Mouse (Mus musculus) heart, adult 2 months (tissue): ENCODE data around the gene Adh4.

Source experiments
- CTCF ChIP-seq: fragments of 200-600 bp; IDR thresholded peaks from 2 replicates; pipeline ENCODE4 v1.8.1; 2022; ENCODE audit warnings: antibody characterized with exemption, mild to moderate bottlenecking, moderate library complexity
- POLR2A ChIP-seq: fragments of 200-500 bp; IDR thresholded peaks from 2 replicates; pipeline ENCODE4 v1.6.1; 2011; ENCODE audit warnings: mild to moderate bottlenecking, low read depth, low read length, control low read depth; ENCODE audit not compliant: insufficient read depth

- TF ChIP-seq POLR2A: no peak
- no peak for TF ChIP-seq CTCF
These were observed 45.7 kb upstream of the Adh4 start for GRCm38 (mm10) chr3:138369546-138369945.
